Mouse (Mus musculus): ENCODE measurements around the gene Ccdc39.

DNA sequence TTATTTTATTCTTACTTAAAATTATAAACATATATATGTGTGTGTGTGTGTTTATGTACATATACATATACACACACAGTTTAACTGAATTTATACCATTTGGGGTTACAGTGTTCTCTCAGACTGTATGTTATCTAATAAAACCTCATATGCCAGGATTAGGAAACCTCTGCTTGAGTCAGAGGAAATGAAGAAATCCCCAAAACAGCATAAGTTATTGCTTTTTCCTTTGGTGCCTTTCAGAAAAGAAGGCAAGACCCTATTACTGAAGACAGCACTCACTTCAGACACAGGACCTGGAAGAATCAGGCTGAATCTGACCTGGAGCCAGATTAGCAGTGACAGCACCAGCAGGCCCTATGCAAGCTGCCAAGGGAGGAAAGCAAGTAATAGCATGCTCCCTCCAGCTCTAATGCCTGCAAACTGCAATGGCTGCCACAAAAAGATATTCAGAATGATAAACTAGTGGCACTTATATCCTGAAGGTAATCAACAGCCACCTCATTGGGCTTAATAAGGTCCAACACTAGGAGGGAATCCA is 20.0 kb upstream of the Ccdc39 start:
- TF ChIP-seq TCF12 (IDR thresholded peaks at IDR 0.05; ENCODE audit: insufficient read depth, poor library complexity, severe bottlenecking) (no peak), MAX (IDR thresholded peaks at IDR 0.05; ENCODE audit: low read depth) (no peak), MYOD1 (IDR thresholded peaks at IDR 0.05; ENCODE audit: control insufficient read depth in 1 of 3, insufficient read length in 2 of 3, low read depth in 2 of 3) (no peak), E2F4 (IDR thresholded peaks at IDR 0.05; ENCODE audit: insufficient read depth) (no peak), POLR2A (IDR thresholded peaks at IDR 0.05; ENCODE audit: insufficient read length, low read depth) (no peak), POLR2AphosphoS2 (IDR thresholded peaks at IDR 0.05; ENCODE audit: insufficient read length, low read depth) (no peak), MYOG (IDR thresholded peaks at IDR 0.05; ENCODE audit: control insufficient read depth in 1 of 3, insufficient read depth in 1 of 3, insufficient read length in 2 of 3, low read depth in 2 of 3) (no peak), USF1 (IDR thresholded peaks at IDR 0.05; ENCODE audit: low read depth) (no peak), SRF (IDR thresholded peaks at IDR 0.05; ENCODE audit: control insufficient read depth, insufficient read length, low read depth) (no peak), TCF3 (IDR thresholded peaks at IDR 0.05; ENCODE audit: insufficient read length, low read depth) (no peak), REST (IDR thresholded peaks at IDR 0.05; ENCODE audit: insufficient read depth, insufficient read length) (no peak), CEBPB (IDR thresholded peaks at IDR 0.05; ENCODE audit: insufficient read depth, poor library complexity, severe bottlenecking) (no peak)
